Mouse (Mus musculus) heart, embryonic 14.5 days (tissue): ENCODE data around the gene Pmm2. TPM values are rescaled to one million over a fixed set of nuclear protein-coding genes. Genes with fewer than 3 reads are reported as not detected.
A peak's percentile ranks its signal among the peaks of the same experiment; 100 is the strongest.

Experiments used
- ATAC-seq: fragments of 200-750 bp; cut with Nextera tagmentation; 2 replicates; pipeline ENCODE4 v1.8.0; 2017; ENCODE audit warnings: low read depth, moderate TSS enrichment; ENCODE audit not compliant: insufficient number of reproducible peaks, insufficient read depth, low FRiP score
- H3K27ac ChIP-seq, 2 experiments: fragments of 200-500 bp in 1 of 2; fragments of 300-500 bp in 1 of 2; sonication (generic) in 1 of 2; replicated peaks in 1 of 2; 2 replicates each; pipeline ENCODE4 v1.5.1; 2012 to 2014; ENCODE audit warnings: low read depth in 2 of 2, low read length in 2 of 2, control low read depth in 1 of 2, mild to moderate bottlenecking in 1 of 2, mixed read lengths in 1 of 2; ENCODE audit not compliant: control insufficient read depth in 1 of 2, insufficient read depth in 1 of 2
- H3K27me3 ChIP-seq: fragments of 300-500 bp; sonication (generic); 2 replicates; pipeline ENCODE4 v1.6.1; 2014; ENCODE audit warnings: mild to moderate bottlenecking, low read length, control low read depth; ENCODE audit not compliant: control insufficient read depth, insufficient read depth
- H3K36me3 ChIP-seq: fragments of 300-500 bp; sonication (generic); 2 replicates; pipeline ENCODE4 v1.6.1; 2014; ENCODE audit warnings: mild to moderate bottlenecking, control low read depth, low read length, mixed read lengths; ENCODE audit not compliant: control insufficient read depth, insufficient read depth
- H3K4me1 ChIP-seq, 2 experiments: fragments of 200-500 bp in 1 of 2; fragments of 300-500 bp in 1 of 2; sonication (generic) in 1 of 2; 2 replicates each; pipeline ENCODE4 v1.6.1; 2012 to 2014; ENCODE audit warnings: low read length in 2 of 2, control low read depth in 1 of 2, mixed read lengths in 1 of 2; ENCODE audit not compliant: control insufficient read depth in 2 of 2, insufficient read depth in 2 of 2
- H3K4me2 ChIP-seq: fragments of 300-500 bp; sonication (generic); 2 replicates; pipeline ENCODE4 v1.6.1; 2014; ENCODE audit warnings: mild to moderate bottlenecking, low read length
- H3K4me3 ChIP-seq, 2 experiments: fragments of 200-500 bp in 1 of 2; fragments of 300-500 bp in 1 of 2; sonication (generic) in 1 of 2; 2 replicates each; pipeline ENCODE4 v1.5.1; 2012 to 2014; ENCODE audit warnings: low read length in 2 of 2, mild to moderate bottlenecking in 2 of 2, control low read depth in 1 of 2, low read depth in 1 of 2, moderate library complexity in 1 of 2; ENCODE audit not compliant: control insufficient read depth in 1 of 2, insufficient read depth in 1 of 2
- H3K9ac ChIP-seq: fragments of 300-500 bp; sonication (generic); 2 replicates; pipeline ENCODE4 v1.6.1; 2014; ENCODE audit warnings: mild to moderate bottlenecking, low read length
- H3K9me3 ChIP-seq: fragments of 300-500 bp; sonication (generic); 2 replicates; pipeline ENCODE4 v1.6.1; 2016; ENCODE audit warnings: low read length, control low read depth; ENCODE audit not compliant: control insufficient read depth
- WGBS: fragments of 180-500 bp; shearing (Covaris S2); extraction: QIAGEN DNeasy Blood & Tissue Kit; methylation state at CpG from one replicate; pipeline ENCODE4 v1.1.7; 2014; 5-methylcytosine and 5-hydroxymethylcytosine counted together
- polyA plus RNA-seq: library from polyadenylated mRNA; unstranded; fragments of >200 nt; fragmentation: Nextera tagmentation; extraction: Ambion mirVana; gene quantifications from 2 replicates; pipeline ENCODE4 v1.2.1, GENCODE M21; 2014

Pmm2 gene
- polyA plus RNA-seq, 1 experiment from 2014 or later, result 38.2 TPM

GRCm38 (mm10) chr16:8680470-8680869 lies 43.0 kb downstream of the Pmm2 start, which contains the start of gene Gm5767:
TSS of gene Gm5767 (plus strand) at chr16:8680770.
- H3K9me3 ChIP-seq, result no peaks in the 10 kb centered on the region
- no peak within 1 kb of the TSS for H3K4me2 ChIP-seq
- no peaks in the 10 kb centered on the region for H3K27me3 ChIP-seq
- no peak for ATAC-seq
- no peak within 1 kb of the TSS for H3K4me3 ChIP-seq
- peaks cover 0 to 2% of the 10 kb centered on the region in 2 experiments; a peak in 1 of 4 replicates for H3K4me1 ChIP-seq
- no peak within 1 kb of the TSS for H3K9ac ChIP-seq
- H3K36me3 ChIP-seq, result no peaks in the 10 kb centered on the region
- no peak within 1 kb of the TSS for H3K27ac ChIP-seq
- 76% methylated on average over 5 of the region's 5 CpGs for WGBS

- WGBS, result 31% methylated on average over 4 of the region's 4 CpGs
- Histone ChIP-seq H3K9ac (no peak overlapping the region), H3K4me1 (peaks cover 5 to 9% of the 10 kb centered on the region in 2 experiments; a peak in 3 of 4 replicates), H3K36me3 (peaks cover 25% of the 10 kb centered on the region), H3K4me2 (no peak overlapping the region), H3K9me3 (no peaks in the 10 kb centered on the region), H3K4me3 (no peak overlapping the region), H3K27ac (no peak overlapping the region), H3K27me3 (no peaks in the 10 kb centered on the region)
- no peak for ATAC-seq
These were observed 47.6 kb downstream of the Pmm2 start for GRCm38 (mm10) chr16:8685087-8685486.

GRCm38 (mm10) chr16:8686121-8686870 lies 48.8 kb downstream of the Pmm2 start:
- H3K9ac ChIP-seq, result peak overlapping the region; percentile 27; the same call in 1 of the 2 replicates
- 51% methylated on average over 7 of the region's 7 CpGs for WGBS
- H3K4me1 ChIP-seq, result peaks cover 5 to 9% of the 10 kb centered on the region in 2 experiments; a peak in 3 of 4 replicates
- no peak overlapping the region for H3K27ac ChIP-seq
- ATAC-seq, result no peak
- H3K4me3 ChIP-seq, result no peak overlapping the region
- no peaks in the 10 kb centered on the region for H3K27me3 ChIP-seq
- H3K36me3 ChIP-seq, result peaks cover 37% of the 10 kb centered on the region
- no peak overlapping the region for H3K4me2 ChIP-seq
- no peaks in the 10 kb centered on the region for H3K9me3 ChIP-seq

- Histone ChIP-seq H3K27ac (no peak overlapping the region), H3K9me3 (no peaks in the 10 kb centered on the region), H3K36me3 (peaks cover 44% of the 10 kb centered on the region), H3K27me3 (no peaks in the 10 kb centered on the region), H3K9ac (peak overlapping the region; percentile 27; the same call in 1 of the 2 replicates), H3K4me1 (peaks cover 5 to 9% of the 10 kb centered on the region in 2 experiments; a peak in 3 of 4 replicates), H3K4me2 (no peak overlapping the region), H3K4me3 (no peak overlapping the region)
- ATAC-seq, result peak; percentile 8; the same call in 1 of the 2 replicates
- WGBS, result 48% methylated on average over 11 of the region's 11 CpGs
These were observed 49.5 kb downstream of the Pmm2 start for GRCm38 (mm10) chr16:8686871-8687535.

- Histone ChIP-seq H3K4me3 (no peak overlapping the region), H3K9me3 (no peaks in the 10 kb centered on the region), H3K4me2 (no peak overlapping the region), H3K4me1 (peaks cover 5 to 9% of the 10 kb centered on the region in 2 experiments; a peak in 3 of 4 replicates), H3K36me3 (peaks cover 50% of the 10 kb centered on the region), H3K27ac (no peak overlapping the region), H3K9ac (no peak overlapping the region), H3K27me3 (no peaks in the 10 kb centered on the region)
- no peak for ATAC-seq
These were observed 50.2 kb downstream of the Pmm2 start for GRCm38 (mm10) chr16:8687559-8688112.

- Histone ChIP-seq H3K4me3 (no peak overlapping the region), H3K36me3 (peaks cover 75% of the 10 kb centered on the region), H3K9ac (no peak overlapping the region), H3K27ac (no peak overlapping the region), H3K4me2 (no peak overlapping the region), H3K27me3 (no peaks in the 10 kb centered on the region), H3K9me3 (no peaks in the 10 kb centered on the region), H3K4me1 (peaks cover 5 to 9% of the 10 kb centered on the region in 2 experiments; a peak in 3 of 4 replicates)
- ATAC-seq, result no peak
- WGBS, result 86% methylated on average over 11 of the region's 11 CpGs
These were observed 52.6 kb downstream of the Pmm2 start for GRCm38 (mm10) chr16:8689979-8690656.

GRCm38 (mm10) chr16:8691206-8691605 lies 53.7 kb downstream of the Pmm2 start:
- Histone ChIP-seq H3K36me3 (peaks cover 86% of the 10 kb centered on the region), H3K4me1 (peaks cover 5 to 9% of the 10 kb centered on the region in 2 experiments; a peak in 3 of 4 replicates), H3K4me2 (no peak overlapping the region), H3K27me3 (no peaks in the 10 kb centered on the region), H3K9me3 (no peaks in the 10 kb centered on the region), H3K27ac (no peak overlapping the region), H3K9ac (no peak overlapping the region), H3K4me3 (no peak overlapping the region)
- ATAC-seq, result no peak
- WGBS, result 87% methylated on average over 7 of the region's 7 CpGs
